Mouse (Mus musculus) left cerebral cortex, adult 18-20 months (tissue): ENCODE data around the gene Akr1b7. TPM values are rescaled to one million over a fixed set of nuclear protein-coding genes. Genes with fewer than 3 reads are reported as not detected.

Experiments used
- DNase-seq, 2 experiments: peaks; one replicate each; pipeline ENCODE4 v3.0.0; 2021 to 2022; ENCODE audit warnings: low spot score in 2 of 2, mixed read lengths in 1 of 2
- total RNA-seq, 2 experiments: library from RNA; stranded (reverse); gene quantifications; 2 replicates each; pipeline ENCODE4 v1.2.3; 2021

The Akr1b7 gene
- total RNA-seq, 2 experiments from 2014 or later = not detected

- DNase-seq = no peak
Measured at GRCm38 (mm10) chr6:34419071-34419470, 6.9 kb downstream of the Akr1b7 start.

DNA sequence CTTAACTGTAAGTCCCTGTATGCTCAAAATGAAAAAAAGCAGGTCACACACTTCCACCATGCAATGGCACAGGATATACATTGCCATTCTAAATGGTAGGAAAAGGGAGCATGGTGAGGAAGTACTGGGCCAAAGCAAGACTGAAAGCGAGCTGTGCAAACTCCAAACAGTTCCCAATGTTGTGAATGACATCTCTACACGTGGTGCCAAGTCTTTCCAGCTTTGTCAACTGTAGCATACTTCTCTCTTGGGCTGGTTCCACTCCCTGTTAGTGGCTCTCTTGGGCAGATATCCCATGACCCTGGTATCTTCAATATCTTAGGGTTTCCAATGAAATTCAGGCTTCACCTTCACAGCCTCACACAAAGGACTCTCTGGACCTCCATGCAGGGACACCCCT lies 26.9 kb downstream of the Akr1b7 start:
- DNase-seq = no peak

DNA sequence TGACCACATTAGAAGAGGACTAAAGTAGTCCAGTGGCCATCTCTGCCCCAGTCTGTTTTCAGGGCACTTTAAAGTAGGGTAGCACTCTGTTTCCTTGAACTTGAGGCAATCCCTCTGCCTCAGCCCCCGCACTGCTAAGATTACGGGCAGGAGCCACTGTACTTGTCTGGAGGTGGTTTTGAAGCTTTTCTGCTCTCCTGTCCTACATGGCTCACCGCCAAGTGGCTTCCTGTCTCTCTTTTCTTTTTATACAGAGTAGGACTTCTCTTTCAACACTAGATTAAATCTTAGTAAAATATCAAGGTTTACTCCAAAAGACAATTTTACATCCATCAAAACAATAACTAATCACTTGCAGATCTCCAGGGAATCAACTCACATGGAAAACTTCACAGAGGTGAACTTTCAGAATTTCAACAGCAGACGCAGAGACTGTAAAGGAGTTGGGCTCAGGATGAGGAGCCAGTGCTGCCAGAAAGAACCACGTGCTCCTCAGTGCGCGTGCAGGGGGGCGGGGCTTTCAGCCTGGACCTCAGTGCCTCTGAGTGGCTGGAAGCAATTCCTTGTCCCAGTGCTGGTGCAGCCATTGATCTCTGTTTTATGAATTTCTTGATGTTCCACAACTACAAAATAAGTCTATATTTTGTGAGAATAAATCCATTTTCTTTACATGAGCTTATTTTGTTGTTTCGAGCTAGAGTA lies 29.6 kb downstream of the Akr1b7 start:
- DNase-seq = peak; percentile 6 to 14

GRCm38 (mm10) chr6:34443791-34444190 lies 31.7 kb downstream of the Akr1b7 start:
- no peak for DNase-seq

DNA sequence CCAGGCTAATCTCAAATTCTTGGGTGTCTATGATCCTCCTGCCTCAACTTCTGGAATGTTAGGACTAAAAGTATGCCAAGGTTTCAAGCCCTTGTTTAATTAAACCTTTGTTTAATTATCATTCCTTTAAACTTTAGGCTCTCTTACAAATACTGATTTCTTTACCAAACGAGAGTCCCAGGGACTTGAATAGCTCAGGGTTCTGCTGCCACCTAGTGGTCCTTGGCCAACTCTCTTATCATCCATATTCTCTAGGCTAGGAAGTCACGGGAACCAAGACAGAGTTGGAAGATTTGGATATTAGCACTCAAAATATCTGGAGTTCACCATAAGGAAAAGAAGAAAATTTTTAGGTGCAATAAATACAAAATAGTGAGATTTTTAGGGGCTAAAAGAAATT lies 35.8 kb downstream of the Akr1b7 start:
- peak; percentile 72 to 81 for DNase-seq

DNA sequence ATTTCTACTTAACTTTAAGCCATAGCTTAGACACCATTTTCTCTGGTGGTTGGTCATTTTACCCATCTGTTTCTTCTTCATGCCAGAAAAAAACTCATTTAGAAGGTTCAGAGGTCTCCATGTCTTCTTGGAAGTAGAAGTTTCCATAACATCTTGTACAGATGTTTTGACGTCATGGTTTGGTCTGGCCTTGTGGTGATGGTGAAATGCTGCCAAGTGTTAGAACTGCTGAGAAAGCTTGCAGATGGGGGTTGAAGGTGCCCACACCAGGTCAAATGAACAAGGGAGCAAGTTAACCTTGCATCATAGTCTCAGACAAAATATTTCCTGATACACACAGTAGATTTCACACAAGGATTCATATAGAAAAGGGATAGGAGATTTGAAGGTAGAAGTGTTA lies 36.6 kb downstream of the Akr1b7 start:
- DNase-seq = no peak

DNA sequence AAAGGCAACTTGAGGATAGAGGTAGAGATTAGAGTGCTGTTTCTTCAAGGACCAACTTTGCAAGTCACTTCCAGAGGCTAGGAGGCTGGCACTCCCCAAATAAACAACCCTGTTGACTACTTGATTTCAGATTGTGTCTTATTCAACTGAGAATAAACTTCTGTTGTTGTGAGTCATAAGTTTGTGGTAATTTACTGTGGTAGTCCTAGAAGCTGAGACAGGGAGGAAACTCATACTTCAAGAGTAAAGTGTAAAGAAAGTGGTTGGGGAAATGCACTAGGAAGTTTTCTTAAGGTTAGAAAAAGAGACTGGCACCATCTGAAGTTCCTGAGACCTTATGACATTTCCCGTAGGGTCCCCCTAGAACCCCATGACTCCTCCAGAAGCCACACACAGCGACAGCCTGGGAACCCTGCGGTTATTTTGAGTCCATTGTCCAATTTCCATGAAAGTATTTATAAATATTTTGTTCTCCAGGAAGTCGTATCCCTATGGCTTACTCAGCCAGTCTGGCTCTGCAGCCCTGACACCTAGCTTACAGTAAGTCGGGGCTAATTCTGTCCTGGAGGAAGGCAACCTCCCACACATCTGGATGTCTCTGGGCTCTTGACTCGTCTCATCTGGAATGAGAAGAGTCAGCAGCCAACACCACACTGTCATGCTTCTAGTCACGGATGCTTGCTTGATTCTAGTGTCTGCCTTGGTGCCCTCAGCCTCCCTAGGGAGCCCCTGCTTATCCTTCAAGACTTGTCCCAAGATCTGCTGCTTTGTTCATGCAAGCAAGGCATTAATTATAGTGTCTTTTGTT lies 41.0 kb downstream of the Akr1b7 start:
- DNase-seq = no peak

- DNase-seq = no peak
Measured at GRCm38 (mm10) chr6:34459456-34459855, 47.3 kb downstream of the Akr1b7 start.

DNA sequence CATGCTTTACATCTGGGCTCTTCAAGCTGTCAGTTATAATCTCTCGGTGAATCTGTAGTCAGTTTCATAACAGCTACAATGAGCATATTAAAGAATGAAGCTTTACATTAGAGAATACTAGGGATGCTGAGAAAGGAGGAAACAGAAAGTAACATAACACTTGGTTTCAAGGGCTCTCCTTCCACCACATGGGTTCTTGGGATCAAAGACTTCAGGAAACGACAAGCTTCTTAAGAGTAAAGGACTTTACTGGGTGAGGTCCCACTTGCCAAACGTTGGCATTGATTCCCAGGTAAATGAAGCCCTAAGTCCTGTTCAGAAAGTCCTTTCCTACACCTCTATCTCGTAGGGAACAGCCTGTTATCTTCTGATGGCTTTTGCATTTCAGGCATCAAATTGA lies 48.5 kb downstream of the Akr1b7 start:
- no peak for DNase-seq

DNA sequence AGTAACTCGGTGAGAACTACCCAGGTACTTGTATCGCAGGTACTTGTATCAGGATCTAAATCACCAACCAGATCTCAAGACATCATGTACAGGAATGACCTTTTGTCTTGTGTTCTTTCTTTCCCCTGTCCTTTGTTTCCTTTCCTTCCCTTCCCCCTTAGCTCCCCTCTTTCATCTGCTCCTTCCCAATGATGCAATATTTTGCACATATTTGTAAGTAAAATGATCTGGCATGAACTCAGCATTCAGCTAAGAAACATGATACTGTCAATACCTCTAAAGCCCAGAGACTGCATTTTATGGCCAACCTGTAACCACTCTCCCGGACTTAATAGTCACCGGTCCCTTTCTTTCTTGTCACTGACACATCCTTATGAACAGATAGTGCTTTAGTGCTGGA lies 51.4 kb downstream of the Akr1b7 start:
- no peak for DNase-seq

DNA sequence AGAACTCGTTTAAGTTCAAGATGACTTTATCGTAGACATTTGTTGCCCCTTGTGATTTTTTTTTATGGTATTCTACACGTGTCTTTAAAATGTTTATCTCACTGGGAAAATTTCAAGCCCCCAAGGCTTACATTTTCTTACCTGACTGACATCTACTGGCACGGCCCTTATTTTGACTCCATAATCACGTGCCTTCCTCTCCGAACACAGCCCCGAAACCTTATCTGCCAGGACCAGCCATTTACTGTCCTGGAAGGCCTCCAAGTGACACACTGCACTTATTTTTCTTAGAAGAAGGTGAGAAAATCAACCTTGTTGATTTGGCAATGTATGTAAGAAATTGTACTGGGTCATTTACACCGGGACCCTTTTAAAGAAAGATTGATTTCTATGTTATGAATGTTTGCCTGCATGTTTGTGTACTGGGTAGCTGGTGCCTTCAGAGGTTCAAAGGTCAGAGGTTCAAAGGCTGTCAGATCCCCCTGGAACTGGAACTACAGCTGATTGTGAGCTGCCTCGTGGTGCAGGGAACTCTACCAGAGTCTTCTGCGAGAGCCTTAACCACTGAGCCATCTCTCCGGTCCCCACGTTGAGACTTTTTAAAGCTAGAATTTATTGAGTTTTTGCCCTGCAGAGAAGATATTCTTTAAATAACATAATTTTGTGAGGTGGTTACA lies 59.4 kb downstream of the Akr1b7 start:
- no peak for DNase-seq

Other genes starting within 250 kb of the Akr1b7 start
- 10 to 100 TPM; 67.9 to 71.3 TPM for gene Slc35b4, start 235.2 kb upstream of the Akr1b7 start, total RNA-seq
- 10 to 100 TPM; 51.2 to 55.2 TPM for gene Akr1b3, start 94.9 kb upstream of the Akr1b7 start, total RNA-seq
- gene Akr1b8, start 58.2 kb upstream of the Akr1b7 start, total RNA-seq = under 1 TPM; 0.44 to 0.98 TPM
- 10 to 100 TPM; 20.0 to 24.9 TPM for gene Akr1b10, start 28.1 kb upstream of the Akr1b7 start, total RNA-seq
- gene Bpgm, start 63.9 kb downstream of the Akr1b7 start, total RNA-seq = 10 to 100 TPM; 58.5 to 66.9 TPM
- gene Cald1, start 186.2 kb downstream of the Akr1b7 start, total RNA-seq = 10 to 100 TPM; 22.1 to 24.6 TPM